Mouse (Mus musculus): ENCODE data around the gene Ptprd.

DNA sequence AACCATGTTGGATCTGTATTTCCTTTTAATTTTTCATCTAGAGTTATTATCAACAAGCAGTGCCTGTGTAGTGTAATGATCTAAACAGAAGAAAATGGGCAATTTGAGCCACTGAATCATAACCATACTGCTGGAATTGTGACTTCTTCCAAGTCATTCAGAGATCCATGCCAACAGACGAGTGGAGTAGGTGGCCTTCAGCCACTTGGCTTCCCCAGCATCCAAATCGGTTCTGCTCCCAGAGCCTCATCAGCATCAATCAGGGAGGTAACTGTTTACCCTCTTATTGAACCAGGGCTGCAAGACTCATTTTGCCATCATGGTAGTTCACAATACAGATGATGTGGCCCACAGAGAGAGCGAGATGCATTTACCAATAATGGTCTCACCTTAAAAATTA lies 1536.0 kb downstream of the Ptprd start:
- TF ChIP-seq CTCF (IDR thresholded peaks at IDR 0.05; ENCODE audit: control insufficient read depth, insufficient read depth, low read length) (no peak), POLR2A (IDR thresholded peaks at IDR 0.05; ENCODE audit: borderline replicate concordance, control insufficient read depth, low read depth, low read length) (no peak)
